Mouse (Mus musculus) limb, embryonic 11.5 days (tissue): Measurements from ENCODE around the gene Mrgbp. TPM values are rescaled to one million over a fixed set of nuclear protein-coding genes. Genes with fewer than 3 reads are reported as not detected.

Source experiments
- ATAC-seq: fragments of 200-750 bp; cut with Nextera tagmentation; 2 replicates; pipeline ENCODE4 v1.8.0; 2017; ENCODE audit warnings: low read depth; ENCODE audit not compliant: insufficient number of reproducible peaks, low FRiP score, low TSS enrichment
- DNase-seq: peaks from one replicate; pipeline ENCODE4 v3.0.0-alpha.2; 2015; ENCODE audit warnings: low spot score
- H3K27ac ChIP-seq: fragments of 300-500 bp; sonication (generic); replicated peaks from 2 replicates; pipeline ENCODE4 v1.5.1; 2014; ENCODE audit warnings: low read depth, mild to moderate bottlenecking, low read length
- H3K27me3 ChIP-seq: fragments of 300-500 bp; sonication (generic); 2 replicates; pipeline ENCODE4 v1.6.1; 2014; ENCODE audit warnings: mild to moderate bottlenecking, low read length, mixed read lengths; ENCODE audit not compliant: control insufficient read depth, insufficient read depth
- H3K36me3 ChIP-seq: fragments of 300-500 bp; sonication (generic); 2 replicates; pipeline ENCODE4 v1.6.1; 2014; ENCODE audit warnings: mild to moderate bottlenecking, low read length, moderate library complexity, mixed read lengths; ENCODE audit not compliant: control insufficient read depth, insufficient read depth
- H3K4me1 ChIP-seq: fragments of 300-500 bp; sonication (generic); 2 replicates; pipeline ENCODE4 v1.6.1; 2014; ENCODE audit warnings: low read length, mixed read lengths; ENCODE audit not compliant: control insufficient read depth, insufficient read depth
- H3K4me2 ChIP-seq: fragments of 300-500 bp; sonication (generic); 2 replicates; pipeline ENCODE4 v1.6.1; 2014; ENCODE audit warnings: low read depth, mild to moderate bottlenecking, moderate library complexity; ENCODE audit not compliant: severe bottlenecking
- H3K4me3 ChIP-seq: fragments of 300-500 bp; sonication (generic); 2 replicates; pipeline ENCODE4 v1.5.1; 2014; ENCODE audit warnings: low read depth, low read length
- H3K9ac ChIP-seq: fragments of 300-500 bp; sonication (generic); 2 replicates; pipeline ENCODE4 v1.6.1; 2014; ENCODE audit warnings: mild to moderate bottlenecking, low read length
- H3K9me3 ChIP-seq: fragments of 300-500 bp; sonication (generic); 2 replicates; pipeline ENCODE4 v1.6.1; 2016; ENCODE audit warnings: low read length; ENCODE audit not compliant: control insufficient read depth
- WGBS: fragments of 180-500 bp; shearing (Covaris S2); extraction: QIAGEN DNeasy Blood & Tissue Kit; methylation state at CpG from one replicate; pipeline ENCODE4 v1.1.7; 2014; 5-methylcytosine and 5-hydroxymethylcytosine counted together
- polyA plus RNA-seq: library from polyadenylated mRNA; unstranded; fragments of >200 nt; fragmentation: Nextera tagmentation; extraction: Ambion mirVana; gene quantifications from 2 replicates; pipeline ENCODE4 v1.2.1, GENCODE M21; 2014

Mrgbp gene
- polyA plus RNA-seq = 35.6 and 36.7 TPM in 2 replicates

DNA sequence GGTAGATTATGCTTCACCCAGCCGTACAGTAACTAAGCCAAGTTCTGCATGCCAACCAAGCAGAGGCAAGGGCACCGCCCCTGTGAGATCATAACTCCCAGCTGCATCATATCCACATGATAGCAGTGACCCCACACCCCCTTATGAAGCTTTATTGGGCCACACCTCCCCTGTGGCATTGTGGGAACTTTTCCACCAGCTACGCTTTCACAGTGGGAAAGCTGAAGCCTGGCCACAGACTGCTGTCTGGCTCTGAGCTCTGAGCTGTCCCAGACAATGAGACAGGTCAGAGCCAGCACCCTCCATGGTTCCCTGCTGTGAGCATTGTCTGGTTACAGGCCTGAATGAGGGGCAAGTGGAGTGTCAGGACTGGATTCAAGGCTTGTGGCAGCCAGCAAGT lies at the start of gene Mrgbp:
Mrgbp (plus strand) TSS at position 303 of the 400 bp plus-strand sequence.
- Histone ChIP-seq H3K9me3 (no peaks in the 10 kb centered on the region), H3K27ac (no peak within 1 kb of the TSS), H3K27me3 (no peaks in the 10 kb centered on the region), H3K4me1 (peaks cover 6% of the 10 kb centered on the region; the same call in 1 of the 2 replicates), H3K4me2 (no peak within 1 kb of the TSS), H3K36me3 (peaks cover 3% of the 10 kb centered on the region; the same call in 1 of the 2 replicates), H3K4me3 (no peak within 1 kb of the TSS), H3K9ac (no peak within 1 kb of the TSS)
- ATAC-seq (no peak), DNase-seq (no peak)
- 80% methylated on average over 3 of the region's 3 CpGs for WGBS

DNA sequence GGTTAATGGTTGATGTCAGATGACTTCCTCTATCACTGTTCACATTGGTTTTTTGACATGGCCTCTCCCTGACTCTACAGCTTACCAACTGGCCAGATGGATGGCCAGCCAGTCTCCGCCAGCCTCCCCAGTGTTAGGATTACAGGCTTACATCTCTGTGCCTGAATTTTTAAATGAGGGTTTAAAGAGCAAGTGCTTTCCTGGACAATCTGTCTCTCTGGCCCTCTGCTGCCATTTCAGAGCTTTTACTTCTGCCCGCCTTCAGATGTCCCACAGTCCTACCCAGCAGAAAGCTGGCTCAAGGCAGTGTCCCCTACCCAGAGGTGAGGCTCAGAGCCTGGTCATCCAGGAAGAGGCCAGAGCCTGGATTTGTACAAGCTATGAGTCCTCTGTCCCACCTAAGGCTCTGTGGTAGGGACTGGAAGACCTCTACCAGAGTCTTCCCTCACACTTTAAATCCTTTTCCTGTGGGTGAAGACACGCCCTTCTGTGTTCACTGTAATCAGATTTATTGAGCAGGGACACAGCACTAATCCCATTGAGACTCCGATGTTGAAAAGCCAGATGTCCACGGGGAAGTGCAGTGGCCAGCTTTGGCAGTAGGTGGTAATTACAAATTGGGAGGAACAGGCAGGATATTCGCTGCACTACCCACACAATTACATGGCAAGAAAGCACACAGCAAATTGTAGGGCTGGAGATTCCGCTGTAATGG lies 49.3 kb upstream of the Mrgbp start:
- H3K27me3 ChIP-seq = no peaks in the 10 kb centered on the region
- H3K36me3 ChIP-seq = no peaks in the 10 kb centered on the region
- no peak overlapping the region for H3K4me3 ChIP-seq
- WGBS = 62% methylated on average over 7 of the region's 7 CpGs
- DNase-seq = no peak
- H3K27ac ChIP-seq = no peak overlapping the region
- H3K4me2 ChIP-seq = no peak overlapping the region
- H3K4me1 ChIP-seq = 0 out of 2 replicates have a peak, but pooled peaks cover 3% of the 10 kb centered on the region
- no peak for ATAC-seq
- no peaks in the 10 kb centered on the region for H3K9me3 ChIP-seq
- no peak overlapping the region for H3K9ac ChIP-seq

DNA sequence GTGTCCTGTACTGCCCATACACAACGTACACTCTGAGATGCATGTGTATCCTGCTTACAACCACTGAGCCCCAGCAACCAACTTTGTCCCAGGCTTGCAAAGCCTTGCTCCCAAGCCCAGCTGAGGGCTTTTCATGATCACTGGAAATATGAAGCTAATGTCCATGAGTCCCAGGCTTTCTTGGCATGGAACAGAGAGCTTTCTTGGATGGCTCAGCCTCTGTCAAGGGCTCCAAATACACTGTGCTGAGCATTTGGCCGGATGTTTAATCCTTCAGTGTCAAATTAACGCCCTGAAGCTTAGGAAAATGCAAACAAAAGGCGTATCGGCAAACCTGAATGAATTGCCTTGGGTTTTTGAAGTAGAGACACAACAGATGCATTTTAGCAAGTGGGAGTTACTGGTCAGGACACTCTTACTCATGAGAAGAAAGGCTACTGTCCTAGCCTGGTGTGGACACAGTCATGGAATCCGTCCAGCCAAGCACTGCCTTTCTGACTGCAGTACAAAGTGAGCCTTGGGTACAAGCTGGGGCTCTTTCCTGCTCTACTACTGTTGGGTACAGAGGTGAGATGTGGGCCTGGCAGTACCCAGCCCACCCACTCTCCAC lies 48.6 kb upstream of the Mrgbp start:
- Histone ChIP-seq H3K4me1 (0 out of 2 replicates have a peak, but pooled peaks cover 3% of the 10 kb centered on the region), H3K9ac (no peak overlapping the region), H3K27me3 (no peaks in the 10 kb centered on the region), H3K27ac (no peak overlapping the region), H3K4me2 (no peak overlapping the region), H3K9me3 (no peaks in the 10 kb centered on the region), H3K36me3 (no peaks in the 10 kb centered on the region), H3K4me3 (no peak overlapping the region)
- ATAC-seq (no peak), DNase-seq (no peak)
- WGBS = 56% methylated on average over 6 of the region's 6 CpGs

DNA sequence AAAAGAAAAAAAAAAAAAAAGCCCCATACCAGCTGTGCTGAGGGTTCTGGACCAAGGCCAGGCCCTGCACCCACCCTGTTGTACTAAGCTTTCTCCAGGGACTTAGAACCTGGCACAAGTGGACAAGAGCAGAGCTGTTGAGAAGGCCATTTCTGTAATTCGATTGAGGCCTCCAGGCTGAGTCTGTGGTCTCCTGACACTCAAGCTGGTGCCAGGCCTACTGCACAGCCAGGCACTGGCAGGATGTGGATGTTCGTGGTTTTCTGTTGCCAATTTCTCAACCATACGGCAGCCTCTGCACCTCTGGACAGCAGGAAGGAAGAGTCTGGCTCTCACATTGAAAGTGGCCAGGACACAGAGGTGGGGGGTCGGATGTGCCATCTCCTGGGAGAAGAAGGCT lies 47.9 kb upstream of the Mrgbp start:
- Histone ChIP-seq H3K4me3 (no peak overlapping the region), H3K4me2 (no peak overlapping the region), H3K36me3 (no peaks in the 10 kb centered on the region), H3K27ac (no peak overlapping the region), H3K4me1 (0 out of 2 replicates have a peak, but pooled peaks cover 3% of the 10 kb centered on the region), H3K9me3 (no peaks in the 10 kb centered on the region), H3K9ac (no peak overlapping the region), H3K27me3 (no peaks in the 10 kb centered on the region)
- ATAC-seq (no peak), DNase-seq (no peak)
- WGBS = 87% methylated on average over 4 of the region's 4 CpGs

DNA sequence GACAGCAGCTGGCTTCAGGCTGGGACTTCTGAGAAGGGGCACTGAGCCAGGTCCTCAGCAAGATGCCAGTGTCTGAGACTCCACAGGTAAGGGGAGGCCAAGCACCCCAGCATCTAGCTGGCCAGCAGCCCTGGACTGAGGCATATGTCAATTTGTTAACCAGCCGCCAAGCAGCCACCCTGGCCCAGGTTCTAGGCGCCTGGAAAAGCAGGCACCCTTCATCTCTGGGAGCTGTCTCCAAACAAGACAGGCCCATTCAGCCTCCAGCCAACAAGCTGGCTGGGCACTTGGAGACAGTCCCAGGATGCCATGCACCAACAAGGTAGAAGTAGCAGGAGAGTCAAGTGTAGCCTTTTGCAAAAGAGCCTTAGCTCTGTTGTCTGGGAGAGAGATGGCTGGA lies 37.4 kb upstream of the Mrgbp start:
- Histone ChIP-seq H3K4me3 (no peak overlapping the region), H3K27me3 (no peaks in the 10 kb centered on the region), H3K9me3 (no peaks in the 10 kb centered on the region), H3K36me3 (no peaks in the 10 kb centered on the region), H3K9ac (no peak overlapping the region), H3K4me2 (no peak overlapping the region), H3K4me1 (no peaks in the 10 kb centered on the region), H3K27ac (no peak overlapping the region)
- ATAC-seq (no peak), DNase-seq (no peak)
- WGBS = 79% methylated on average over 2 of the region's 2 CpGs

DNA sequence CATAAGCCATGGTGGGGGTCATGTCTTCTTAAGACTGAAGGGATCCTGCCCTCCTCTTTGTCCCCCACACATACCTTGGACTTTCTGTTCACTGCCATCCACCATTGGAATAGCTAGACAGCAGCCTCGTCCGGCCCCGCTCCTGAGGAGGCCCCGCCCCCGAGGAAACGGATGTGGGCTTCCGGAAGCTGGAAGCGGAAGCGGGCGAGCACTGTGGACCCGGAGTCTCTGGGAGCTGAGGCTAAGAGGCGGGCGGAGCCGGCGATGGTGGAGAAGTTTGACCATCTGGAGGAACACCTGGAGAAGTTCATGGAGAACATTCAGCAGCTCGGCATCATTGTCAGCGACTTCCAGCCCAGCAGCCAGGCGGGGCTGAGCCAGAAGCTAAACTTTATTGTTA lies 36.1 kb upstream of the Mrgbp start:
- WGBS = 82% methylated on average over 18 of the region's 18 CpGs
- Histone ChIP-seq H3K9me3 (no peaks in the 10 kb centered on the region), H3K4me1 (no peaks in the 10 kb centered on the region), H3K27ac (no peak overlapping the region), H3K9ac (no peak overlapping the region), H3K36me3 (no peaks in the 10 kb centered on the region), H3K4me2 (no peak overlapping the region), H3K4me3 (no peak overlapping the region), H3K27me3 (no peaks in the 10 kb centered on the region)
- ATAC-seq (no peak), DNase-seq (no peak)

DNA sequence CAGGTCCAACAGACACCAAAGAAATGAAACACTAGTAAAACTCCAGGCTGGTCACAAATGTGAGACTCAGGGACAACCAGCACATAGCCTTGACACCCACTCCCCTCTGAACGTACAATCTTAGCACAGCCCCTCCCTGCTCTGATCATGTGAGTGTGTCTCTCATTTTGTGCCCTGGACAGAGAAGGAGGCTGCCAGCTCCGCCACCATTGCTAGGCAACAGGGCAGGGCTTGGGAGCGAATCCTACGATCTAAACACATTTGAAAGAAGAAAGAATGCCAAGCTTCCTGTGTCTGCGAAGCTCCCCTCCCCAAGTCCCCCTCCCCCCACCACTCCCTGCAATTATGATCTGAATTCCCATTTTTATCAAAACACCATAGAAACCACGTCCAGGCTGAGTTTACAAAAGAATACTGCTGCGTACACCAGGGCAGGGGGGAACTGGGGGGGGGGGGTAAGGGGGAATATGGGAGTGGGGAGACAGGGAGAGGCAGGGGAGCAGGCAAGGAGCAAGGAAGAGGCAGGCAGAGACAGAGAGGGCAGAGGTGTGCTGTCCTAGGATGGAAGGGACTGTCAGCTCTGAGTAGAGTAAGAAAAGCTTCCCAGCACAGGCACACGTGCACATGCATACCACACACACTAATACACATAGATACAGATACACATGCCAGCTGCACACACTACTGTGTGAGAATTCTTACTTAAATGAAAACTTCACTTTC lies 33.6 kb upstream of the Mrgbp start:
- no peaks in the 10 kb centered on the region for H3K4me1 ChIP-seq
- H3K9ac ChIP-seq = no peak overlapping the region
- H3K27ac ChIP-seq = no peak overlapping the region
- WGBS = 46% methylated on average over 8 of the region's 8 CpGs
- H3K9me3 ChIP-seq = no peaks in the 10 kb centered on the region
- DNase-seq = no peak
- no peaks in the 10 kb centered on the region for H3K36me3 ChIP-seq
- no peak for ATAC-seq
- no peak overlapping the region for H3K4me2 ChIP-seq
- no peaks in the 10 kb centered on the region for H3K27me3 ChIP-seq
- no peak overlapping the region for H3K4me3 ChIP-seq

DNA sequence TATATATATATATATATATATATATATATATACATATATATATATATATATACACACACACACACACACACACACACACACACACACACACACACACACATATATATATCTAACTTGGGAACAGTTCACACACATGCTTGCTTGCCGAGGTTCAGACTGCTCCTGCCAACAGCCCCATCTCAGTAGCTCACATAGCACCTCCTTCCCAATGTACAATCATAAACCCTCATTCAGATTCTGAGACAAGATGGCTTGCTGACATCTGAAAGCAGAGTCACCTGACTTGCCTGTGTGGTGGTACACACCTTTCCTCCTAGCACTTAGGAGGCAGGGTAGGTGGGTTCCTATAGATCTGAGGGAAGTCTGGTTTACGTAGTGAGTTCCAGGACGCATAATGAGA lies 28.8 kb upstream of the Mrgbp start:
- ATAC-seq = no peak
- Histone ChIP-seq H3K4me2 (no peak overlapping the region), H3K9me3 (no peaks in the 10 kb centered on the region), H3K27me3 (no peaks in the 10 kb centered on the region), H3K9ac (no peak overlapping the region), H3K4me3 (no peak overlapping the region), H3K4me1 (no peaks in the 10 kb centered on the region), H3K27ac (no peak overlapping the region), H3K36me3 (no peaks in the 10 kb centered on the region)
- WGBS = 86% methylated on average over 3 of the region's 3 CpGs
- no peak for DNase-seq
